Mouse (Mus musculus) right cerebral cortex, postnatal 10 days (tissue): ENCODE results near the gene Hoxd11.

Experiments used
- DNase-seq, 2 experiments: peaks; one replicate each; pipeline ENCODE4 v3.0.0; 2021; ENCODE audit warnings: low spot score in 2 of 2

Hoxd11 gene

DNA sequence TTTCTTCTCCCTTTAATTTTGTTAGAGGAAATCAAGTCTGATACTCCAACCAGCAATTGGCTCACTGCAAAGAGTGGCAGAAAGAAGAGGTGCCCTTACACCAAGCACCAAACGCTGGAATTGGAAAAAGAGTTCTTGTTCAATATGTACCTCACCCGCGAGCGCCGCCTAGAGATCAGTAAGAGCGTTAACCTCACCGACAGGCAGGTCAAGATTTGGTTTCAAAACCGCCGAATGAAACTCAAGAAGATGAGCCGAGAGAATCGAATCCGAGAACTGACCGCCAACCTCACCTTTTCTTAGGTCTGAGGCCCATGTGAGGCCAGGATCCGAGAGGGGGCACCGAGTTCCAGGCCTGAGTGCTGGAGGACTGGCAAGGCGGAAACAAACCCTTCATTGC, 14.7 kb downstream of the Hoxd11 start:
- no peak for DNase-seq

DNA sequence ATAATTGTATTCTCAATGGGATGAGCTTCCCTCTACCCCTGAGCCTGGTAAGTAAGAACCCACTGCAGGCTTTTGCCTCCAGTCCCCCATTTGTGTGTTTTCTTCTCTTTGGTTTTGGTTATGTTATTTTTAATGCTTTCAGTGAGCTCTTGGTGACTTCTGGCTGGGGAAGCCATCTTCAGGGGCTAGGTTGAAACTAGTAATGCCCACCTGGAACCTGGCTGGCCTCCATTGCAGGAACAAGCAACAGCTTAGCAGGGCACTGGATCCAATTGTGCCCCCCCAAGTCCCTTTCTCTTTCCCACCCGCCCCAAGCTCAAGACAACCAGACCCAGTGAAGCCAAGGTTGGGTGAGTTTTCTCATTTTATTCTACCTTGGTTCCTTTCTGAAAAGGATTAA, 16.0 kb downstream of the Hoxd11 start:
- DNase-seq: no peak

DNA sequence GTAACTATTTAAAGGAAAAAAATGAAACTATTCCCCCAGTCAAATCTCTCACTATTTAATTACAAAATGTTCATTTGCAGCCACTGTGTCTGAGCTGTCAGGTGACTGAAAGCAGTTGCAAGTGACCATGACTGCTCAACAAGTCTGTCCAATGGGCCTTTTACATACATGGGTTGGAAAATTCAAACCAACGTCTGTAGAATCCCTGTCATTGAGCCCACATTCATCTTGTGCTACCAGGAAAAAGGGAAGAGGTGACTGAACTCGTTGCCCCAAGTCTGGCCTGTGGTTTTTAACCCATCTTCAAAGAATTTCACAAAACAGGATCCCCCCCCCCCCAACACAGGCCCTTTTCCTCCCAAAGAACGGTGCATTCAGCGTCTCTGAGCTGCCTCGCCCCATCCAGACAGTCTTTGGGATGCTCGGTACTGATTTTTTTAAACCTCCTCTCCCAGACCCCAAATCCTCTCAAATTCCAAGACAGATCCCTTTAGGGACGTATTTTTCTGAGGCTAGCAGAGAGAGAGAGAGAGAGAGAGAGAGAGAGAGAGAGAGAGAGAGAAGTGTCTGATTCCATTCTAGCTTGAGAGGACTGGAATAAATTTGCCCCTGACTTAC, 16.6 kb downstream of the Hoxd11 start:
- no peak for DNase-seq

DNA sequence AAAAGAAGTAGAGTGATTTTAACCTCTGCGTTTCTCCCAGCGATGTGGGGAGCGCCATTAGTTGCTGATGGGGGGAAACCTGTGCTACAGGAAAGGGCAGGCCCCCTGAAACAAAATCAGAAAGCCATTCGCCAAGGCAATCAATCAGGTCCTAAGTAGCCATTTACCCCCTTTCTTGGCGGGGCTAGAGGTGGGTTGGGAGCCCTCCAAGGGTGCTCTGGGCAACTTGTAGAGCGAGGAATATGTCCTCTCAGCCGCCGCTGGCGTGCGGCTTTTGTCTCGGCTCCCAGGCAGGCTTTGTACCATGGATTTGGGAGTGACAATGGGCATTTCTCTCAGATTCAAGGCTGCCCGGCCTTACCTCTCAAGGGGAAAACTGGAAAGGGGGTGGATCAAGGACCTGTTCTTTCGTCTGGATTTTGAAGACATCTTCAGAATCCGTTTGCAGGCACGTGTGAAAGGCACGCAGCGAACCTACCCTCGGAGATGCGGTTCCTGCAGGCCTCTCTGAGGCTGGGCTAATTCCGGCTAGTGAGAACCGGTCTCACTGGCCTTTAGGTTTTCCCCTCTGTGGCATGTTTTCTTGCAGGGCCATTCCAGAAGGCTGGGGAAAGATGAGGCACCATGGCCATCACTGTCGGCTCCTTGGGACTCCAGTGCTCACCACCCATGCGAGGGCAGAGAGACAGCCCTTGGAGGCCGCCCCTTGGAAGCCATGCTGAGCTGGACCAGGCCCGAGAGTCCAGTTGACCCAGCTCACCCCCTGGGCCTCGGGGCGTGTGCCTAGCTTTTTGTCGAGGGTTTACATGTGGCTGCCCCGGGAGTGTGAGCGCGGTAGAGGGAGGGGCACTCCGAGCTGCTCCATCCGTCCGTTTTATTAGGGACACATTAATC, 17.3 kb downstream of the Hoxd11 start:
- DNase-seq: no peak

DNA sequence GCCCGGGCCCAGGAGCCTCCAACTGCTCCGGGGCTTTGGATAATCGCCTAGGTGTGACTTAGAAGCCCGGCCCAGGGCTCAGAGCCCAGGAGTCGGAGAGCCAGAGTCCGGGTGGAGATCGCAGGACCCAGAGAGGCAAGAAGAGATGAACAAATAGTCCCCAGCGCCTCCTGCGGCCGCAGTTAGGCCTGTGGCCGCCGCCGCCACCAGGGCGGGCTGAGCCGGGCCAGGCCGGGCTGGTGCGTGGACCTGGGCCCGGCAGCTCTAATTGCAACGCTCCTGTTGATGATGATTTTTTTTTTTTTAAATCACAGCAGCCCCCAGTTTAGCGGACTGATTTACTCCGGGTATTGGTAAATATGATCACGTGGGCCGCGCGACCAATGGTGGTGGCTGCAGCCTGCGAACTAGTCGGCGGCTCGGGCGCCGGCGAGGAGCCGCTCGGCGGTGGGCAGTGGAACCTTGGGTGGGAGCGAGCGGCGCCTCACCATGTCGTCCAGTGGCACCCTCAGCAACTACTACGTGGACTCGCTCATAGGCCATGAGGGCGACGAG, 18.3 kb downstream of the Hoxd11 start, which contains the start of gene Hoxd9:
Gene Hoxd9 (plus strand): TSS at position 161 of the 555 bp plus-strand sequence.
- no peak for DNase-seq

DNA sequence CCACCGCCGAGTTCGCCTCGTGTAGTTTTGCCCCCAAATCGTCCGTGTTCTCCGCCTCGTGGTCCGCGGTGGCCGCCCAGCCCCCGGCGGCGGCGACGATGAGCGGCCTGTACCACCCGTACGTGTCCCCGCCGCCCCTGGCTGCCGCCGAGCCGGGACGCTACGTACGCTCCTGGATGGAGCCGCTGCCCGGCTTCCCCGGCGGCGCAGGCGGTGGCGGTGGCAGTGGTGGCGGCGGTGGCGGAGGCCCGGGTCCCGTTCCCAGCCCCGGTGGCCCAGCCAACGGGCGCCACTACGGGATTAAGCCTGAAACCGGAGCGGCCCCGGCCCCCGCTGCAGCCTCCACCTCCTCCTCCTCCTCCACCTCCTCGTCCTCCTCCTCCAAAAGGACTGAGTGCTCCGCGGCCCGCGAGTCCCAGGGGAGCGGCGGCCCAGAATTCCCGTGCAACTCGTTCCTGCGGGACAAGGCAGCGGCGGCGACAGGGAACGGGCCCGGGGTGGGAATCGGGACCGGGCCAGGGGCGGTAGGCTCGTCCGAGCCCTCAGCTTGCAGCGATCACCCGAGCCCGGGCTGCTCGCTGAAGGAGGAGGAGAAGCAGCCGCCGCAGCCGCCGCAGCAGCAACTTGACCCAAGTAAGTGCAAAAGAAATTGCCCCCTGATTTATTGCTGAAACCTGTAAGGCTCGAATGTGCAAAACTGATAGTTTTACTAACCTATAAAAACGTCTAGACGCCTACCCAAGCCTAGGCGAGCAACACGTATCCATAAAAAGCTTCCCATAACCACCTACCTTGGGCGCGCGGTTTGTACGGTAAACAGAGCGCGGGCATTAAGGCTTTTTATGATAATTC, 19.1 kb downstream of the Hoxd11 start:
- no peak for DNase-seq

DNA sequence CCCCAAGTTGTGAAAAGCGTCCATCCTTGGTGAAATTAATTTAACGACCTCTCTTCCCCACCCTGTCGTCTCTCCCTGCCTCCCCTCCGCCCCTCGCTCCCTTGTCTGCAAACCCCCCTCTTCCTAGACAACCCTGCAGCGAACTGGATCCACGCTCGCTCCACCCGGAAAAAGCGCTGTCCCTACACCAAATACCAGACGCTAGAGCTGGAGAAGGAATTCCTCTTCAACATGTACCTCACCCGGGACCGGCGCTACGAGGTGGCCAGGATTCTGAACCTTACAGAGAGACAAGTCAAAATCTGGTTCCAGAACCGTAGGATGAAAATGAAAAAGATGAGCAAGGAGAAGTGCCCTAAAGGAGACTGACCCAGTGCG, 19.7 kb downstream of the Hoxd11 start:
- no peak for DNase-seq

DNA sequence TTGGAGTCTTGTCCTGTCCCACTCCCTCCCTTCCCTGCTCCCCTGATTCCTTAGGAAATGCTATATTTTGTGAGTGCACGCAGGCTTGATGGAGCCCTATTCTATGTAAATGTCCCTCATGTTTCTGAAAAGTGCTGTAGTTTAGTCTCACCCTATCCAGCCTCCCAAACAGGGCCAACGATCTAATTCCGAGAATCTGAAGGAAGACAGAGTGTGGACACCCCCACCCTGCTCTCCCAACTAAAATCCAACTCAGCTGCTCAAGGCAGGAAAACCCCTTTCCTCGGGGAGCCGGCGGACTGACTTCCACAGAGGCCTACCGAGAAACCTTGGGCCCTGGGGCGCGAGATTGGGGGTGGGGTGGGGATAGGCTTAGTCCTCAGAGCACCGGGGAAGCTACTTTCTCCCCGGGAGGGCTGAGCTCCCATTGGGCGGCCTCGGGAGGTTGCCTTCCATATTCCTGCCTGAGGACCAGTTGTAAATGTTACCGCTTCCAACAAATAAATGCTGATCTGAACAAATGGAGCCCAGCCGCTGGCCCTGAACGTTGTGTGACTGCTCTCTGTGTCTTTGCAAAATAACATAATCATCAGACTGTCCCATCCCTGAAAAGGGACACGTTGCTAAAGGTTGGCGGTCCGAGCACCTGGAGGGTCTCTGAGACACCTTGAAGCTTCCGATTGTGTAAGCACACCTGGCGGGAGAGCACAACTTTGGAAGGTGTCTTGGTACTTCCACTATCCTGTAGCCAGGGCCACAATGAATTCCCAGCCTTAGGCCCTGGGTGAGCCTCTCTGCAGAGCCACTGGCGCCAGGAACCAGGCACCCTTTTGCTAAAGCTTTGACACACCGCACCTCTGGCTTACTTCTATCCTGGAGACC, 20.5 kb downstream of the Hoxd11 start:
- DNase-seq: no peak

DNA sequence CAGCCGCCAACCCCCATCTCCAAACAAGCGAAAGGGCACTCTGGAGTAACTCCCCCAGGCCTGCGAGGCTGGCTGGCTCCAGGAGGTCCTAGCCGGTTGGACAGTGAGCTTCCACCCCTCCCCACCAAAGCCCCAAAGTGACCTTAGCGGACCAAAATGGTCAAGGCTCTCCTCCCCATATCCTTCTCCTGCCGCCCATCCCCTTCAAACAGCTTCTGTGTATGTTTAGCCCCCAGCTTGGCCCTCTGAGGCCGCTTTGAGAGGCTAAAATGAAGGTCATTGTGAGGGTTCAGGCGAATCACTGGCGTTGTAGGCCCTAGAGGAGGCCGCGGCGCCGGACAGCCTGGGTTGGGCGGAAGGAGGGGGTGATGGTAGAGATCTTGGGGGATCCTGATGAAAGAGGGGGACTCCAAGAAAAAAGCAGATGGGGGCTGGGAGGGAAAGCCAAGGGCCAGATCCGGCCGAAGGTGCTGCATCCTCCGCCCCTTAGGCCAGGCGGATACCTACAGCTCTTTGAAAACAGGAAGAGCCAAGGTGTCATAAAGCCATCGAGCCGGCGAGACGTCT, 21.3 kb downstream of the Hoxd11 start:
- no peak for DNase-seq

DNA sequence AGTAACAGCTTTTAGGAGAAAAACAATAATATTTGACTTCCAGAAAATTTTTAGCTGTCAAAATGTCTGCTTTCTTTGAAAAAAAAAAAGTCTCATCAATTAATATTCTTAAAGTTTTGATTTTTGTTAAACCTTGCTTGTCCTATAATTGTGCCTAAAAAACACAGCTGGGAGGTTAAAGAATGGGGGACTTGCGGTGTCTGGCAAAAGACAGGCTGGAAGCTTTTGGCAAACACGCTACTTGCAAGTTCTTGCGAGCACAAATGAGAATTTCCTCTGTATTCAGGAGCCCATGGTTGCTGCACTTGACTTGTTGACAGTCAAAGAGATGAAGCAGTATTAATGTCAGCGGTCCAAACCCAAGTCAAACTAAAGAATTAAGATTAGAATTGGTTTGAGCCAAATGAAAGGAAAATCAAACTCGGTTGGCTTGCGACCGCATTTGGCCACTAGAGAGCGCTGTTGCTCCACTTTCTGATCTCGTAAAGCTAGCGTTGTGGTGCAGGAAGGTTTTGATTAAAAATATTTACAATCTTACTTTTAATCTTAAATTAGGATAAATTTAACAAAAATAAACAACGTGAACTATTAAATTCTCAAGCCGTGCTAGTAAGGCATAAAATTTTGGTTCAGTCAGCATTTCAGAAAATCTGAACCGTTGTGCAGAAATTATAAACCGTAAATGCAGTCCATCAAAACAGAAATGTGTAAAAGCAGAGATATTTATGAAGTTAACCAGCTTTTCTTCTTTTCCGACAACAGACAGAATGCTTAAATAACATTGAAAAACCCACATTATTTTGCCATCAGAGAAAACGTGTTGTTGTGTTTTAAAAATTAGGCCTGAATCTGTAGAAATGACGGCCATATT, 22.8 kb downstream of the Hoxd11 start:
- peak; percentile 77 to 86 for DNase-seq

DNA sequence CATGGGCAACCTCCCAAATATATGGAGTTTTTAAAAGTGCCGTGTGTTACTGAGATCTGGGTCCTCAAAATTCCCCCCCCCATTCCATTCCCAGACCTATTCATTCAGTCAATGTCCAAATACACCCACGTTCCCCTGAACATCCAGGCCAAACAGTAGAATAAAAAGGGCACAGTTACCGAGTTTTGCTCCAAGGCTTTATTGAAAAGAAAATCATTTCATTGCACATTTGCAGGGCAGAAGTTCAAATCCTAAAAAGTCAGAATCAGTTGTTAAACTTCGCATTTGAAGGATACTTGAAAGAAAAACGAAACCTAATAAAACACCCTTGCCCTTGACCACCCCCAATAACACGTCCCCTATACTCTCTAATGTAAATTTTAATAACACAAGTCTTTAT, 23.5 kb downstream of the Hoxd11 start:
- DNase-seq: no peak

DNA sequence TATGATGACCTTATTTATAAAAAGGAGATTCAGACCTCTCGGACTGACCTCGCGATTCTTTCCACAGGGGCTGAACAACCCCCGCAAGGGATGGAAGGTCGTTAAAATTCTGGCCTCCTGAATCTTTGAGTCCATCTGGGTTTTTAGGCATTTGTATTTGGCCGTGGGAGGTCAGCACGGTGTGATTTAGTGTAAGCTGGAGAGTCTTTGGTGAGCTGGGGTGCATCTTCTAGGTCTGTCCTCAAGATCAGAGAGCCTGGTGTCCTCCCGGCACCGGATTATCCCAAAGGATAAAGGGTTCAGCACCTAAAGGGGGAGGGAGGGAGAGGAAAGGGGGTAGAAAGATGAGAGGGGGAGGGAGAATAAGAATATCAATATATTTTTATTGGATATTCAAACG, 24.0 kb downstream of the Hoxd11 start:
- DNase-seq: no peak

DNA sequence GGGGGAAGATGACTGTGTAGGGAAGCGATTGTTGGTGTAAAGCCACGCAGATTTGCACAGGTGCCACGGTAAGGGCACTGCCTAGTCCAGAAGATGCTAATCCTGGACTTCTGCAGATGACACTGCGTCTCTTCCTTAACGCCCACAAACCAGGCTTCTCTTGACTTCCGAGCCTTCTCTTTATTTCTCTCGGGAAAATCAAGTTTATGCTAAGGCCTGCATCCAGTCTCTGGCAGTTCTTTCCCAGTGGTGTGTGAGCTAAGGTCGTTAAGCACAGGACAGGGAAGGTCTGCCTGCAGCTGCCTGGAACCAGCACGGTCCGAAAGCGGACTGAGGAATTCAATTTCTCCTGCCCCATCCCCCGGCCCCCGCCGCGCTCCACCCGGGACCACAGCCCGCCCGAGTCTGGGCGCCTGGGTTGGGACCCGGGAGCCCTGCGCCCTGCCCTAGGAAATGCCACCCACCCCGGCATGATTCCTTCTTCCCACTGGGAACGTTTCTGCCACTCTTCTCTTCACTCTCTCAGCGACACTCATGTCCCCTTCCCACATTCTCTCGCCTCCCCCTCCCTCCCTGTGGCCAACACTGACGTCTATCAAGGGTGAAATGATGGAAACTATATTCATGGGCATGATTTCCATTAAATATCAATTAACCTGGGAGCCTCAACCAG, 24.5 kb downstream of the Hoxd11 start:
- DNase-seq: no peak

DNA sequence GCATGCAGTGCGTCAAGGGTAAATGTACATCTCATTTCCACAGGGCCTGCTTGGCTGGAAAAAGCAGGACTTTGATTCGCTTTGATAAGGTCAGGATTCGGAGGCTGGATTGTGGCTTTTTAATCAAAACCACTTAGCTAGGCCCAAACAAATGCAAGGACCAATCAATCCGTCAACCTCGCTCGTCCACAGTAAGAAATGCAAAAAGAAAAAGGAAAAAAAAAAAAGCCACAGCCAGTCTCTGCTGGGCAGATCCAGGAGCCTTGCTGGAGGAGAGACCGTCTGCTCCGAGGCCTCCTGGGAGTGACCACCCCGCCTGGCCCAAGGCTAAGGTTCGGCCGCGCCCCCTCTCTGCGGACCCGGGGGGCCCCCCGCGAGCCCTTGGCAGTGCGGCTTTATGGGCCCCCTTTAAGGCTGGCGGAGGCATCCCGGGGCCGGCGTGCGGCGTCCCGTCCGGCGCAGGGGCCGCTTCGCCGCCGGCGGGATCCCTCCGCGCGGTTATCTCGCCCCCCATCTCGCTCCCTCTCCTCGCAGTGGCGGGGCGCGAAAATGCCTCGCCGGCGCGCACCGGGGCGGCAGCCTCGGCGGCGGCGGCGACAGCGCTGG, 25.1 kb downstream of the Hoxd11 start, which contains the start of gene Hoxd8:
Gene Hoxd8 (plus strand): TSS at position 223 of the 606 bp plus-strand sequence.
- no peak for DNase-seq

DNA sequence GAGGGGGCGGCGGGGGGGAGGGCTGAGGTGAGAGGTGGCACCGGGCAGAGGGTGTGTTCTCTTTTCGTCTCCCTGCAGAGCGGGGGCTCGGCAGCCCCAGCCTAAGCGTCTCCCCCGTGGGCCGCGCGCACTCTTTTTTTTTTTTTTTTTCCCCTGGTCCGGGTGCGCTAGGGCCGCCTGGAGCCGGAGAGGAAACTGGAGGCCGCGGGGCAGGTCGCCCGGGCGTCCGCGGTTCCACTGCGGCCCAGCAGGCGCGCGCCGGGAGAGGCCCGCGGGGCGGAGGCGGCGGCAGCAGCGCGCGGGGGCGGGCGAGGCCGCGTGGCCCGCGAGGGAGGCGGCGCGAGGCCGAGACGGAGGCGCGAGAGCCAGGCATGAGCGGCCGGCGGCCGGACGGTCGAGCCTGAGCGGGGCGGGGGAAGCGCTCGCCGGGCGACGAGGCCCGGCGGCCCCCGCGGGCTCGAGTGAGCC, 25.7 kb downstream of the Hoxd11 start:
- DNase-seq: no peak

DNA sequence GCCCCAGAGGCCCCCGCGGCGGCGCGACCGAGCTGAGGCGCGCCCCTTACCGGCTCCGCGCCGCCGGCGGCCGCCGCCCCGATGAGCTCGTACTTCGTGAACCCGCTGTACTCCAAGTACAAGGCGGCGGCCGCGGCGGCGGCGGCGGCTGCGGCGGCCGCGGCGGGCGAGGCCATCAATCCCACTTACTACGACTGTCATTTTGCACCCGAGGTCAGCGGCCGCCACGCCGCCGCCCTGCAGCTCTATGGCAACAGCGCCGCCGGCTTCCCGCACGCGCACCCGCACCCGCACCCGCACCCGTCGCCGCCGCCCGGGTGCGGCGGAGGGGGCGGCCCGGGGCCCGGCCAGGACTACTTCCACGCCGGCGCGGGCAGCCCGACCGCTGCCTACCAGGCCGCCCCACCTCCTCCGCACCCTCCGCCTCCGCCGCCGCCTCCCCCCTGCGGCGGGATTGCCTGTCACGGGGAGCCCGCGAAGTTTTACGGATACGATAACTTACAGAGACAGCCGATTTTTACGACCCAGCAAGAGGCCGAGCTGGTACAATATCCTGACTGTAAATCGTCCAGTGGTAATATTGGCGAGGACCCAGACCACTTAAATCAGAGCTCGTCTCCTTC, 26.2 kb downstream of the Hoxd11 start:
- no peak for DNase-seq

DNA sequence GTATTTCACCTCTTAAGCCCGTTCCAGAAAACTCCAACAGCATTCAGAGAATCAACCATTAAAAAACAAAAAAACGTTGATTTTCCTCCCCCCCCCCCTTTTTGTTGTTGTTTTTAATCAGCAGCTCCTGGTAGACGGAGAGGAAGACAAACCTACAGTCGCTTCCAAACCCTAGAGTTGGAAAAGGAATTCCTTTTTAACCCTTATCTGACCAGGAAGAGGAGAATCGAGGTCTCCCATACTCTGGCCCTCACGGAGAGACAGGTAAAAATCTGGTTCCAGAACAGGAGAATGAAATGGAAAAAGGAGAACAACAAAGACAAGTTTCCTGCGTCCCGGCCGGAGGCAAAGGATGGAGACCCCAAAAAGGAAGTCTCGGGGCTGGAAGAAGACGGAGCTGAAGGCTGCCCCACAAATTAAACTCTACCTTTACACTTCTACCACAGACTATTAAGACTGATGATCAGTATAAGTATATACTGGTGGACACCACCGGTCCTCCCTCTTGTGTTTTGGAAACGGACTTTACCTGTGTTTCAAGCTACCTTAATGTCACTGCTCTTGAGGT, 27.1 kb downstream of the Hoxd11 start:
- DNase-seq: no peak

DNA sequence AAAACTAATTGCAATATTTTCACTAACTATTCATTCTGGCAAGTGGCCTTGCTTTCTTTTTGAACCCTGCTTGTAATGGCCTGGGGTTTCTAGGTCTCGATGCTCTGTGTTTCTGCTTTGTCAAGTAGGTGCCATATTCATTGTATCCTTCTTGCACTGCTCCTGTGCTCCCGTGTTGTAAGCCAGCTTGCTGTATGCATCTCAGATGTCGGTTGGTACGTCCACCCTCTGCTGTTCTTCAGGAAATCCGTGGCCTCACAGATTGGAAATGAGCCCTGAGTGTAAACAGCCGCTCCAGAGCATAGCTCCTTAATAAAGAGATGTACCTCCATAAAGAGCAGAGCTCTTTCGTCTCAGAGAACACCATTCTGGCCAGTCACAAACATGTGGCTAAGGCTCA, 28.2 kb downstream of the Hoxd11 start:
- no peak for DNase-seq
